Mouse (Mus musculus): ENCODE measurements at regions not wholly inside any gene's neighbourhood (a gene's known extent, or its start where the extent isn't known, plus 50 kb on each side); places are given as distances from the start of the nearest gene placed in this dataset.

DNA sequence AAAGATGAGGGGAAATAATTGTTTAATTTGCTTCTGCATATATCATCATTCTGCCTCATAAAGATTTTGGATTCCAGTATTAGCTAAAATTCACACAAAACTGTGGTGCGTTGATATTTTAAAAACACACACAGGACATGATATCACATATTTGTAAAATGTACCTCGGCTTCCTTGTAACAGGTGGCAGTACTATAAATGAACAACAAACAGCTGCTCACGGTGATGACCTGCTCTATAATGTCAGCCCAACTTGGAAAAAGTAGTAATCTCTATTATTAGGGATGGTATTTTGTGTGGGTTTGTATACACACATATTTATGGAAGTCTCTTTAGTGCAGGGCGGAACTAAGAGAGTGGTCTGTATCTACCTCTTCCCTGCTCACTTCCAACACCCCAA is 292.7 kb upstream of the Tnp1 start:
- H3K27me3 ChIP-seq, result no peaks in the 10 kb centered on the region
- no peak overlapping the region for H3K4me2 ChIP-seq
- WGBS, result 92% methylated on average over 4 of the region's 4 CpGs
- no peak overlapping the region for H3K9ac ChIP-seq
- no peak for ATAC-seq (ENCODE audit: low FRiP score)
- no peak overlapping the region for H3K27ac ChIP-seq
- no peaks in the 10 kb centered on the region for H3K36me3 ChIP-seq
- no peaks in the 10 kb centered on the region for H3K4me1 ChIP-seq (replicated peaks)
- no peaks in the 10 kb centered on the region for H3K9me3 ChIP-seq
- no peak overlapping the region for H3K4me3 ChIP-seq

DNA sequence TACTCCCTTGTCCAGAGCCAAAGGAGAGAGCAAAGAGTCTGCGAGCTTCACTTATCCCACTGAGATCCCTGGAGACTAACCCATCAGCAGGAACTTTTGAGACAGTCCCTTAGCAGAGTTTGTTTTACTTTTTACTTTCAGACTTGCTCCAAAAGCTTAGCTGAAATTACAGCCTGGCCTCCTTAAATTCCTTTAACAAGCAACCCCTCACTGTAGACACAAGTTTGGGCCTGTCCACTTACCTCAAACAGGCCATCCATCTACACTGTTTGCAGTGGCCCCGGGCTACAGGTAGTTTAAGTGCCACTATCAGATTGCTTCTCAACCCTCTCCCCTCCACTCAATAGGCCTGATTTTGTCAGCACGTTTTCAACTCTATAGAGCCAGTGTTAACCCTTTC is 291.5 kb upstream of the Tnp1 start:
- Histone ChIP-seq H3K27me3 (no peaks in the 10 kb centered on the region), H3K4me1 (replicated peaks) (no peaks in the 10 kb centered on the region), H3K4me2 (no peak overlapping the region), H3K9ac (no peak overlapping the region), H3K36me3 (no peaks in the 10 kb centered on the region), H3K27ac (no peak overlapping the region), H3K9me3 (no peaks in the 10 kb centered on the region), H3K4me3 (no peak overlapping the region)
- WGBS, result 31% methylated on average over 3 of the region's 3 CpGs
- ATAC-seq (ENCODE audit: low FRiP score), result no peak

DNA sequence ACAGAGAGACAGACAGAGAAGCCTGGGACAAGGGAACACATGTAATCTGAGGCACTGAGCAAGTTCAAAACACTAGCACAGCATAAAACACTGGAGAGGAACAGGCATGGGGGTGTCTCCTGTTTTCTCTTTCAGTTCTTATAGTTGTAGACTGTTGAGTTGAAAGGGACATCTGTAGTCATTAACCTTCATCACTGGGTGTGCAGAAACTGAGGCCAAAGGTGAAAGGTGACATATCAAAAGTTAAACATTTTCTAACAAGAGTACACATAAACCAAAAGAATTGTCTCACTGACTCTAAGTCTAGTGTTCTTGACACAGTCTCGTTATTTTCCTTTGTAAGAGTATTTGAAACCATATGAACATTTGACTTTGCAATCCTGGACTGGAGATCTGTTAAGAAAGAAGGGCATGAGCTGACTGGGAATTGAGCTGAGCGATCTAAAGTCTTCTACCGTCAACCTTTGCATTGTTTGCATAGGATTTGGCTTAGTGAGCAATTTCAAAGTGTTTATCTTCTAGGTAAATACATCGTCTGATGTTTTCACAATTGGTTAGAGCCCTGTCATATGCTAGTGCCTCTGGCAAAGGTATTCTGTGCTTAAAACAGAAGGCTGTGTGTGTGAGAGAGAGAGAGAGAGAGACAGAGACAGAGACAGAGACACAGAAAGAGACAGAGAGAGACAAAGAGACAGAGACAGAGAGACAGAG is 284.4 kb upstream of the Tnp1 start:
- no peak overlapping the region for H3K9ac ChIP-seq
- no peaks in the 10 kb centered on the region for H3K9me3 ChIP-seq
- no peak overlapping the region for H3K27ac ChIP-seq
- no peak for ATAC-seq (ENCODE audit: low FRiP score)
- H3K4me3 ChIP-seq, result no peak overlapping the region
- no peak overlapping the region for H3K4me2 ChIP-seq
- 74% methylated on average over 4 of the region's 4 CpGs for WGBS
- no peaks in the 10 kb centered on the region for H3K27me3 ChIP-seq
- H3K36me3 ChIP-seq, result no peaks in the 10 kb centered on the region
- H3K4me1 ChIP-seq (replicated peaks), result peaks cover 10% of the 10 kb centered on the region; the same call in 1 of the 2 replicates

DNA sequence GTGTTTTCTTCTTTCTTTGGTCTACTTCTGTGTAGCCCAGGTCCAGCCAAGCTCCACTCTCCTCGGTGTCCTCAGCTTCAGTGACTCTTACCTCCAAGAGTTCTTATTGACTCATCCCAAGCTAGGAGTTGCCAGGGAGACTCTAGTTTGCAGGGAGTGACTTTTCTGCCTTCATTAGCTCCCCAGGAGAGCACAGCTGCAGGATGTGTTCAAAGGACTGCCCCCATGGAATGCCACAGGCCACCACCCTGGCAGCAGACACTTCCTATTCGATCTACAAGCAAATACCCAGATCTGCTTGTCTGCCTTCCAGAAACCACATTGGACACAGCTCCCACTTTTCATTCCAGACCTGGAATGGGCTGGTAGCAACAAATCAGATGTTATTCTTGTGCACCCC is 269.6 kb upstream of the Tnp1 start:
- 81% methylated on average over 2 of the region's 2 CpGs for WGBS
- Histone ChIP-seq H3K27me3 (no peaks in the 10 kb centered on the region), H3K9me3 (no peaks in the 10 kb centered on the region; the same call in 1 of the 2 replicates), H3K4me3 (no peak overlapping the region), H3K4me1 (replicated peaks) (no peaks in the 10 kb centered on the region), H3K36me3 (no peaks in the 10 kb centered on the region), H3K4me2 (no peak overlapping the region), H3K9ac (no peak overlapping the region), H3K27ac (no peak overlapping the region)
- no peak for ATAC-seq (ENCODE audit: low FRiP score)

DNA sequence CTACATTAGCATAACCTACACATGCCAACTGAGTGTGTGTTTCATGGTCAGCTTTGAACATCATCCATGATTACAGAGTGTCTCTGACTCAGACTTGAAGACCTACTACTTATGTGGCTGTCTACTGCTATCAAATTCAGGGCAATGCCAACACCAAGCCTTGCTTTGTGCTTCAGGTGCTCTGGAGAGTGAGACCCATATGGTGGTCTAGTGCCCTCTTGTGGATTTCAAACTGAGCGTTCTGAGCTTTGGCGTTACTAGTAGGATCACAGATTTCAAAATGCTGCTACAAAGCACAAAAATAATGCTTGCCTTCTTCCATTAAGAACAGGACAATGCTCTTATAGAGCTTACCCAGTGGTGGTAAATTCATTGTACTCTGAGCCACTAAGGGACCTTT is 258.8 kb upstream of the Tnp1 start:
- WGBS, result 37% methylated on average over 2 of the region's 2 CpGs
- Histone ChIP-seq H3K36me3 (no peaks in the 10 kb centered on the region), H3K27ac (no peak overlapping the region), H3K9me3 (no peaks in the 10 kb centered on the region), H3K4me3 (no peak overlapping the region), H3K27me3 (no peaks in the 10 kb centered on the region), H3K9ac (no peak overlapping the region), H3K4me2 (no peak overlapping the region), H3K4me1 (replicated peaks) (peaks cover 6% of the 10 kb centered on the region)
- ATAC-seq (ENCODE audit: low FRiP score), result no peak

DNA sequence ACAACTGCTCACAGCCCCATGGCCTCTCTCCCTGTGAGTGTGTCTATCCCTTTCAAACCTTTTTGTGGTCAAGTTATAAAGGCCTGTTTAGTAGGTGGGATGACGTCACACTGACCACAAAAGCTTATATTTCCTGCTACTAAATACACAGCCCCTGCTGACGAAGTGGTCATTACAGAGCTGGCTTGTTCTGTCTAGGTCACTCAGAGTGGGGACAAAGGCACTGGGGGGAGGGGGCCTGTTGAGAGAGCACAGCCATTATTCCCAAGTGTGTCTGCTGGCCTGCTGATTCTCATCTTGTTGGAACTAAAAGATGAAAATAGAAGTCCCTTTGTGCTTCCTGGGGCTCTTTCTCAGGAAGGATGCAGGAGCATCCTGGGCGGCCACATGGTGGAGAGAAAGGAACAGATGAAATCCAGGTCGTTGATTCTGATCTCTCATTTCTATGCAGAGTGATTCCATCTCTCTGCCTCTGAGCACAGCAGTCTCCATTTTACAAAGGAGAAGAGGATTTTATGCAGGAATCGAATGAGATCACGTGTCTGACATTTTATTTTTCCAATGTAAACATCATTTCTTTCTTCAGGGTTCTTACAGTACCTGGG is 255.2 kb upstream of the Tnp1 start:
- 24% methylated on average over 6 of the region's 6 CpGs for WGBS
- H3K27ac ChIP-seq, result peak overlapping the region; percentile 19; the same call in 1 of the 2 replicates
- peak; percentile 63; the same call in 1 of the 2 replicates for ATAC-seq (ENCODE audit: low FRiP score)

DNA sequence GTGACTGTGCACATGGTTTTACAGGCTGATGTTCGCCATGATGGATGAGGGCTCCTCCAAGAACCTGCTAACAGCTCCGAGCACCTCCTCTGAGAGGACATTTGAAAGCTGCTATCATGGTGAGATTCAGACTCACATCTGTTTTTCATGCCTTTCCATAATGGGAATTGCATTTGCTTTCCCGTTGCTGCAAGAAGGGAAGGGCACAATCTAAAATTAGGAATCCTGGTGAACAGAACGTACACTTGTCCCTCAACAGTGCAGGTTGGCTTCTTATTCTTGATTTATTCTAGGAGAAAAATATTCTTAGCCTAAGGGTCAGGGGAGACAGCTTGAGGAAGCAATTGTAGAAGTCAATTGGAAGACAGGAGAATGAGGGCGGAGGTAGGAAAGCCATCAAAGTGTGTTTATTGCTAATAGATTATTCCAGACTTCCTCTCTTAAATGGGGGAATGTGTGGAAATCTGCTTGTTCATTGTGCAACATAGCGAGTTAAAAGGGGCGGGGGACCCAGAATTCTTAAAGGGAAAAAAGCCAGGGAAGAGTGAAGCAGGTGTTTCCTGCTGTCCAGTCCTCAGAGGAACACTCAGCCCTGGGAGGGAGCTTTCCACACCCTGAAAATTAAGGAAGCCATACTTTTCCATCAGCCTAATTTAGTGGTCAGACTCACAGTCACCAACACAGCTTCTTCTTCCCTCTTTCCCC is 253.5 kb upstream of the Tnp1 start:
- 79% methylated on average over 7 of the region's 7 CpGs for WGBS
- H3K27ac ChIP-seq, result no peak overlapping the region
- no peak overlapping the region for H3K4me3 ChIP-seq
- H3K36me3 ChIP-seq, result no peaks in the 10 kb centered on the region
- H3K9ac ChIP-seq, result no peak overlapping the region
- H3K4me2 ChIP-seq, result no peak overlapping the region
- H3K27me3 ChIP-seq, result no peaks in the 10 kb centered on the region
- peaks cover 6% of the 10 kb centered on the region for H3K4me1 ChIP-seq (replicated peaks)
- ATAC-seq (ENCODE audit: low FRiP score), result no peak
- no peaks in the 10 kb centered on the region for H3K9me3 ChIP-seq

More for the DNA sequence above, 255.2 kb upstream of the Tnp1 start:
- Histone ChIP-seq H3K9me3 (no peaks in the 10 kb centered on the region), H3K4me3 (no peak overlapping the region), H3K9ac (no peak overlapping the region), H3K4me1 (replicated peaks) (peaks cover 6% of the 10 kb centered on the region), H3K4me2 (no peak overlapping the region), H3K36me3 (no peaks in the 10 kb centered on the region), H3K27me3 (no peaks in the 10 kb centered on the region)

DNA sequence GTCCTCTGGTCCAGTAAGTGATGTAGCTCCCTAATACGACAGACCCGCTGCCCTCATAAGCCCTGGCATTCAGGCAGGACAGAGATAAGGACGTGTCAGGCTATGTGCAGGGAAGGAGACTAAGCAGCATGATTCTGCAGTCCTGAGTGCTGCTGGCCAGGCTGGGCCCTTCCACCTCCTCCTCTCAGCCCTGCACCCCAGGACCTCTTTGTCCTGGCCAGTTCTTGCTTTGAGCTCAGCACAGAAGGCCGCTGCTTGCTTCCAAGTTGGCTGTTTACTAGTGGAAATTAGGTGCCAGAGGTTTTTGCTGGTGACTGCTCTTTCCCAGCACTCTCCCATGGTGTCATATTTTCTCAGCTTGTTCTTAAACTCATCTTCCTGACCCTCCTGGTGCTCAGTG is 249.3 kb upstream of the Tnp1 start:
- ATAC-seq (ENCODE audit: low FRiP score), result no peak
- H3K4me3 ChIP-seq, result no peak overlapping the region
- H3K27ac ChIP-seq, result no peak overlapping the region
- H3K36me3 ChIP-seq, result no peaks in the 10 kb centered on the region
- 58% methylated on average over 4 of the region's 4 CpGs for WGBS
- no peaks in the 10 kb centered on the region for H3K4me1 ChIP-seq (replicated peaks)
- H3K27me3 ChIP-seq, result no peaks in the 10 kb centered on the region
- no peaks in the 10 kb centered on the region for H3K9me3 ChIP-seq
- no peak overlapping the region for H3K4me2 ChIP-seq
- no peak overlapping the region for H3K9ac ChIP-seq

DNA sequence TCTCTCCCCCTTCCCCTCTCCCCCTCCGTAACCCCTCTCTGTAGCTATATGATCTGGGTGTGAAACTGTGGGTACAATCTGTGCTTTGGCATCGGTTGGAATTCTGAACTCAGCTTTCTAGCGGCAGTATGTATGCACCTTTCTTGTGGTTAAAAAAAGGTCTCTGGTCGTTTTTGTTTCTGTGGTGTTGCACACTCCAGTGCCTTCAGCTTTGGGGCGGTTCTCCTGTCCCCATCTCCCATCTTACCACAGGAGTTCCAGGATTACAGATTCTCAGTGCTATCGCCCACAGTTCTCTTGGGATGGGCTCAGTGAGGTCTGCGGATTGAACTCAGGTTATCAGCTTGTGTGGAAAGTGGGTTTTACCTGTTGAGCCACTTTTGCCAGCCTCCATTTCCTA is 248.5 kb upstream of the Tnp1 start:
- H3K9ac ChIP-seq, result no peak overlapping the region
- no peak overlapping the region for H3K4me2 ChIP-seq
- H3K27ac ChIP-seq, result no peak overlapping the region
- H3K36me3 ChIP-seq, result no peaks in the 10 kb centered on the region
- H3K4me3 ChIP-seq, result no peak overlapping the region
- H3K9me3 ChIP-seq, result no peaks in the 10 kb centered on the region
- H3K4me1 ChIP-seq (replicated peaks), result no peaks in the 10 kb centered on the region
- H3K27me3 ChIP-seq, result no peaks in the 10 kb centered on the region
- WGBS, result 74% methylated on average over 7 of the region's 7 CpGs
- no peak for ATAC-seq (ENCODE audit: low FRiP score)

DNA sequence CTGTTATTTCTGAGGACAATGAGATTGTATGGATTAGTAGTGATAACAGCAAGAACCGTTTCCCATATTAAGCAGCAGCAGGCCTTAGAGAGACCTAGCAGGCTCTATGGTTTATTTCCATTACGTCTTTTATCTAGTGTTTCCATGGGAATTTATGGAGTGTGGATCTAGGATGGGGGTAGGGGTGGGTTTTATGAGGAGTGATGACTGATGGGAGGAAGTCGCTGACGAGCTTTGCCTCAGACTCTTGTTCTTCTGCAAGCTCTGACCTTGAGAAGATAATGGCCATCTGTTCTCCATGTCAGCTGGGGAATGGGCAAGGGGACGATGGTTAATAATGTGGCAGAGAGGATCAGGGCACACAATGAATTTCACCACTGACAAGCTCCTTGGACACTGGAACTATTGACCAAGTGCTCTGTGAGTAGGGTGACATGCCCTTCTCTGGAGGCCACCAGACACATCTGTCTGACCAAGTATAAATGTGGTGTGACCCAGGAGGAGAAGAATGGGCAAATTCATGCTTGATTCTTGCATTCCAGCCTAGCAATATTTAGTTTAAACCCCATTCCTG is 243.9 kb upstream of the Tnp1 start:
- no peak overlapping the region for H3K4me2 ChIP-seq
- no peaks in the 10 kb centered on the region for H3K9me3 ChIP-seq
- ATAC-seq (ENCODE audit: low FRiP score), result no peak
- H3K9ac ChIP-seq, result no peak overlapping the region
- no peaks in the 10 kb centered on the region for H3K4me1 ChIP-seq (replicated peaks)
- H3K36me3 ChIP-seq, result no peaks in the 10 kb centered on the region
- no peak overlapping the region for H3K27ac ChIP-seq
- WGBS, result 67% methylated on average over 5 of the region's 5 CpGs
- no peak overlapping the region for H3K4me3 ChIP-seq
- no peaks in the 10 kb centered on the region for H3K27me3 ChIP-seq

DNA sequence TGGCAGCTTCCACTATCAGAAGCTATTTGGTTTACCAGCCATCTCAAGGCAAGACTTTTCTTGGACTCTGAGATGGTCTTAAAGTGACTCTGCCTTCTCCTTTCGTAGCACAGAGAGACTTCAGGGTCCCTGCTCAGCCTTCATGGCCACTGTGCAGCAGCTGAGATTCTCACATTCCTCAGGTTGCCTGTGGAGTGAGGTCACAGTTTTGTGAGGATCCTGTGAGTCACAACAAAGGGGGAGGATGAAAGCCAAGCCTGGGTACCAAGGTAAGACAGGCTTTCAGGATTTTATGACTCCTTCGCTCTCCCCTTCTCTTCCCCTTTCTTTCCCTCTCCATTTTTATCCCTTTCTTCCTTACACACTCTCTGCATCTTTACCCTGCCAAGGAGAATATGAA is 241.6 kb upstream of the Tnp1 start:
- 84% methylated on average over 2 of the region's 2 CpGs for WGBS
- no peak for ATAC-seq (ENCODE audit: low FRiP score)
- no peaks in the 10 kb centered on the region for H3K9me3 ChIP-seq
- no peaks in the 10 kb centered on the region for H3K36me3 ChIP-seq
- H3K27me3 ChIP-seq, result no peaks in the 10 kb centered on the region
- no peak overlapping the region for H3K4me3 ChIP-seq
- H3K9ac ChIP-seq, result no peak overlapping the region
- 0 out of 2 replicates have a peak, but pooled peaks cover under 1% of the 10 kb centered on the region for H3K4me1 ChIP-seq (replicated peaks)
- no peak overlapping the region for H3K4me2 ChIP-seq
- no peak overlapping the region for H3K27ac ChIP-seq

DNA sequence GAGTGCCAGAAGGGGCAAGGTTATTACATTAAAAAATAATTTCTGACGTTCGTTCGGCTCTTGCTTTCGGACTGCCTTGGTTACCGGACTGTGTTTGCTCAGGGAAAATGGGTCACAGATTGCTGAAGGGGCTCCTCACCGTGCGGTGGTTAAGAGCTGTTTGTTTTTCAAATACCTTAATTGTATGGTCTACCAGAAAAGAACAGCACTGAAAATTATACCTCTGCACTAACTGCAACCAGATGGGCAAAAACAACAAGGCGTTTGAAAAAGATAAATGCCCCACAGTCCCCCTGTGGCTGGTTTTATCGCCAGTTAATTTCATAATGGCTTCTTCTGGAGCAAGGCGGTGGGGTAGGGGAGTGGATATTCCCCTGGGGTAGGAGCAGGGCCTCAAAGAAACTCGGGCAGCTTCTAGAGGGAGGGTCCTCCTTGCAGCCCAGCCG is 236.2 kb upstream of the Tnp1 start:
- Histone ChIP-seq H3K36me3 (no peaks in the 10 kb centered on the region), H3K27me3 (no peaks in the 10 kb centered on the region), H3K4me1 (replicated peaks) (peaks cover 7% of the 10 kb centered on the region; the same call in 1 of the 2 replicates), H3K9me3 (no peaks in the 10 kb centered on the region), H3K9ac (no peak overlapping the region), H3K4me3 (no peak overlapping the region), H3K27ac (no peak overlapping the region), H3K4me2 (no peak overlapping the region)
- WGBS, result 62% methylated on average over 12 of the region's 12 CpGs
- ATAC-seq (ENCODE audit: low FRiP score), result no peak

All from hindbrain, embryonic 13.5 days (tissue).